Mouse (Mus musculus) bone marrow, adult 2 months (tissue): ENCODE data around the gene Trim58.

Experiments used
- CTCF ChIP-seq: fragments of 200-500 bp; IDR thresholded peaks from 2 replicates; pipeline ENCODE4 v1.5.1; 2011; ENCODE audit warnings: low read length, control low read depth; ENCODE audit not compliant: control insufficient read depth, insufficient read depth
- POLR2A ChIP-seq: fragments of 200-500 bp; IDR thresholded peaks from 2 replicates; pipeline ENCODE4 v1.6.1; 2011; ENCODE audit warnings: low read depth, mild to moderate bottlenecking, control low read depth, low read length, borderline replicate concordance; ENCODE audit not compliant: control insufficient read depth

- no peak for TF ChIP-seq CTCF
- no peak for TF ChIP-seq POLR2A
Observed at GRCm38 (mm10) chr11:58638176-58638701, 2.0 kb upstream of the Trim58 start.
